Mouse (Mus musculus): ENCODE data around the gene Cobll1.

Gene Cobll1

GRCm38 (mm10) chr2:65237116-65237515 is 2.1 kb downstream of the Cobll1 start:
- no peak for DNase-seq (ENCODE audit: low read depth)

DNA sequence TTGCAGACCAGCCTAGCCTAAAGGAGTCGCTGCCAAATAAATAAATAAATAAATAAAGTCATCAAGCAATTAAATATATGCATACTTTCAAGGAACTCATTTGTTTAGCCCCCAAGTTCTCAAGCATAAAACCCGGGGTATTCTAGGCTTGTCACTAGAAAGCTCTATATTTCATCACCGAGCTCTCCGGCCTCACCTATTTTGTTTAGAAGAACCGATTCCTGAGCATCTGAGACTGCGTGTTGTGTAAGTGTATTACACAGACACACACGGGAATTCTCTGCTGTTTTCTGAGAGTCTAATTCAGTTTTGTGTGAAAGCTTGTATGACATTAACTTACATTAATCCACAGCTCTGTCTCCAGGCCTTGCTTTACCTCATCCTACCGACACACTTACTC is 2.6 kb downstream of the Cobll1 start:
- DNase-seq (ENCODE audit: low read depth): no peak

- no peak for DNase-seq (ENCODE audit: low read depth)
These were observed 6.3 kb downstream of the Cobll1 start for GRCm38 (mm10) chr2:65232756-65233535.

- no peak for DNase-seq (ENCODE audit: low read depth)
These were observed 10.8 kb downstream of the Cobll1 start for GRCm38 (mm10) chr2:65228426-65228825.

DNA sequence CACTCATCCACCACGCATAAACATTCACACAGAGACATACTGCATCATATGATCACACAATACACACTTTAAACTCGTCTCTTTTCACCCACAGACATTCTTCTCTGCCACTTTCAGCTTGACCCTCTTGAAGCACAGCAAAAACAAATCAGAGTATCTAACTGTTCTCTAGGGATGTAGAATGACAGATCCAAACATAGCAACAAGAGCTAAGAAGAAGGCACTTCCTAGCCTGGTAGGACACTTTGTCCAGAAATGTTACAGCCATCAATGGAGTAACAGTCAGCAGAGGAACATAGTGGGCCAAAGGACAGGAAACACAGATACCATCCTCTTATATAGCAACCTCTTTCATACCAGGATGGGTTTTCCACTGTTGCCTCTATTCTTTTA is 11.3 kb downstream of the Cobll1 start:
- DNase-seq (ENCODE audit: low read depth): no peak

DNA sequence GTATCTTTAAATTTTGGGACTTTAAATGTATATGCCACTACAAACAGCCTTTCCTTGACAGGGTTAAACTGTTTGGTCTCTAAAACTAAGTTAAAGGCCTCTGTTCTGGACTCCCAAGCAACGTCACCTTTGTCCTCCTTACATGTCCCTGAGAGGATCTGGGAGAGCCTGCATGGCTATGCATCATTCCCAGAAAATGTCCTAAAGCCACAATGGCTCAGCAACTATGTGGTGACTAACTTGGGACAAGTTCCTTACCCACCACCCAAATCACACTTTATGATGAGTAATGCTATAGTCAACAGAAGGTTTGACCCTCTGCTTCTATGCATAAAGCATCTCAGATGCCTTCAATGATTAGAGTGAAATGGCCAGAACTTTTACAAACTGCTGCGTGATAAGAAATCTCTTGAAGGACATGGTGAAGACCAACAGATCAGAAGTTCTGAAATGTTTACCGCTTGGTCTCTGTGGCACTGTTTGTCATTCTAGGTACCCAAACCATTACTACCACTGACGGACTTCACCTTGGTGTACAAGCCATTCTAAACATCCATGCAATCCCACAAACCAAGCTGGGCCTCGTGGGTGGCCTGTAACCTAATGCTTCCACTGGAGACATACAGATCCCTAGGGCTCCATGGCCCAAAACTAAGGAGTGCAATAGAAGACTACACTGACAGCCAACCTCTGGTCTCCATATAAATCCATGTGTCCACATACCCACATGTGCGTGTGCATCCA is 11.9 kb downstream of the Cobll1 start:
- DNase-seq (ENCODE audit: low read depth): no peak

GRCm38 (mm10) chr2:65226494-65226893 is 12.7 kb downstream of the Cobll1 start:
- DNase-seq (ENCODE audit: low read depth): no peak

DNA sequence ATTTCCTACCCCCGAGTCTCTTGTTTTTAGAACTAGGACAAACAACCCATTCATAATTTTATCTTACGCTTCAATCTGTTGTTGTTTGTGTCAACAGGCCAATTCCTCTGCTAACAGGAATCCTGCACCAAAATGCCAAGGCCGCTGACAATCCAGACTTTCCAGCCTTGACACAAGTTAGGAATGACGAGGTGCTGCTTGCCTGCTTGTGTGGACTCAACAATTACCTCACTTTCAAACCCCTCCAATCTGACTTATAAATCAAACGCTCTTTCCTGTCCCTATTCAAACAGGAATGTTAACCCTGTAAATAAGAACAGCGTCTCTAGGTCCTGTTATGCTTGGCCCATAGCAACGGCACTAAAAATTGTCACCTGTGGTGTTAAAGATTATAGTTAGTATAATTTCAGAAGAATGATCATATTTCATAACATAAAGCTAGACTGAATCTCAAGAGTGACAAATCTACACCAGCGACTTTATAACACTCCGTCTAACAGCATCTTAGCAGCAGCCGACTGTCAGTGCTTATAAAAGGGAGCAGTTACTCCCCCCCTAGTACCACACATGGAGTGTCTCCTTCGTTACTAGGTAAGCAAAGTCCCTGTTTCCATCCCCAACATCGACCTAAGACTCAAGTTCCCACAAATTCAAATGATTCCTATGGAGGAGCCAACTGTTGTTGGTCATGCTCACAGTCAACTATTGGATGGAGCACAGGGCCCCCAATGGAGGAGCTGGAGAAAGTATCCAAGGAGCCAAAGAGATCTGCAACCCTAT is 15.1 kb downstream of the Cobll1 start:
- no peak for DNase-seq (ENCODE audit: low read depth)

DNA sequence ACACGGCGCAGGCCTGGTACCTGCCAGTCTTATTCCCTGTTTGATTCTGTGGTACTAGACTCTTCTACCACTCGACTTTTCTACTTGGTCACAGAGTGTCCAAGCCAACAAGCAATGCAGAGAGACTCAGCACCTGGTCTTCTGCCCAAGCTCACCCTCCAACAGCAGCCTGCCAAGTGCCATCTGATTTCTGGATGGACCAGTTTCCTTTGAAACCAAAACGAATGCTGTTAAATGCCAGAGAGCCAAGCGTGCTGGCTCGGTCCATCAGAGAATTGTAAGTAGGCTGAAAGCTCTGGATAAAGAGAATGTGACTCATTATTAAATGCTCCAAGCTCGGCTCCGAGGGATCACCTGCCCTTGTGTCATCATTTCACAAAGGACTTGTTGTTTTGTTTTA is 16.2 kb downstream of the Cobll1 start:
- DNase-seq (ENCODE audit: low read depth): no peak

DNA sequence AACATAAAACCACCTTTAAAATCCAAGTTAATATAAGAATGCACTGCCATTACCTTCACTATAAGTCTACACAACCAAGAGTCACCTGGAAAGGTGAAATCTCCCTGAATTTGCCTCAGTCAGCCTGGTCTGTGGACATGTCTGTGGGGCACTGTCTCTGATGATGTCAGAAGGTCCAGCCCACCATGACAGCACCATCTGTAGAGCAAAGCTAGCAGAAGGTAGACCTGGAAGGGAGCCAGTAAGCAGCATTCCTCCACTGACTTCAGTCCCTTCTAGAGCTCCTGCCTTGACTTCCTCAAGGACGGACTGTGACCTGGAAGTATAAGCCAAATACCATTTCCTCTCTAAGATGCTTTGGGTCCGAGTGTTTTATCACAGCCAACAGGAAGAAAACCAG is 17.6 kb downstream of the Cobll1 start:
- DNase-seq (ENCODE audit: low read depth): no peak

- DNase-seq (ENCODE audit: low read depth): no peak
These were observed 18.6 kb downstream of the Cobll1 start for GRCm38 (mm10) chr2:65220563-65220962.

DNA sequence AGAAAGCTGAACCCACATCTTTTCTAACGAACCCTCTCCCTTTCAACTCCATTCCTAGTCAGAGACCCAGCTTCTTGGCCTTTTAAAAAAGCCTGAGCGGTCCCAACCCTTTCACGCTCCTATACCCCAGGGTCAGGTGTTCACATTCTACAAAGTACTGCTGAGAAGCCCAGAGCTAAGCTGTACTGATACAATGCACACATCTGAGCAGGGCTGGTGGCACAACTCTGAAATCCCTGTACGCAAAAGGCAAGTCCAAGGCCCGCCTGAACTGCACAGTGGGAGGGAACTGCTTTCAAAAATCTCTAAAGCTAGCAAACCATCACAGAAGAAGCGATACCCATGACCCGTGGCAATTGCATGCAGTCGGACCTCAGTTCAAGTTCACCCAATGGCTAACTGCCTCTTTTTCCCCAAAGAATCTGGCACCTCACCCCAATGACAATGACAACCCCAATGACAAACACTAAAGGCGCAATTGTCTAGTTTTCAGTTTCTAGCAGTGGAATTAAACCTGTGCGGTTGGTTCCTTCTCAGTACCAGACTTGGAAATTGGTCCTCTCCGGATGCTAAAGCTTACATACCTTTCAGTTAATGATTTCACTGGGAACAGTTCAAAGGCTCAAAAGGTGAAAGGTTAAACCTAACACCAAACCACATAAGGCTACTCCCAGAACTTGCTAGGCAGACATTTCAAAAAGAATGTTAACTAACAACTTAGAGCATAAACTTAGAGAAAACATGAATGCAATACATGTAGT is 19.6 kb downstream of the Cobll1 start:
- no peak for DNase-seq (ENCODE audit: low read depth)

GRCm38 (mm10) chr2:65218318-65218717 is 20.9 kb downstream of the Cobll1 start:
- no peak for DNase-seq (ENCODE audit: low read depth)

GRCm38 (mm10) chr2:65217677-65218076 is 21.5 kb downstream of the Cobll1 start:
- no peak for DNase-seq (ENCODE audit: low read depth)

GRCm38 (mm10) chr2:65216163-65216562 is 23.0 kb downstream of the Cobll1 start:
- no peak for DNase-seq (ENCODE audit: low read depth)

- no peak for DNase-seq (ENCODE audit: low read depth)
These were observed 24.6 kb downstream of the Cobll1 start for GRCm38 (mm10) chr2:65214556-65214955.

- DNase-seq (ENCODE audit: low read depth): no peak
These were observed 25.5 kb downstream of the Cobll1 start for GRCm38 (mm10) chr2:65213675-65214074.

DNA sequence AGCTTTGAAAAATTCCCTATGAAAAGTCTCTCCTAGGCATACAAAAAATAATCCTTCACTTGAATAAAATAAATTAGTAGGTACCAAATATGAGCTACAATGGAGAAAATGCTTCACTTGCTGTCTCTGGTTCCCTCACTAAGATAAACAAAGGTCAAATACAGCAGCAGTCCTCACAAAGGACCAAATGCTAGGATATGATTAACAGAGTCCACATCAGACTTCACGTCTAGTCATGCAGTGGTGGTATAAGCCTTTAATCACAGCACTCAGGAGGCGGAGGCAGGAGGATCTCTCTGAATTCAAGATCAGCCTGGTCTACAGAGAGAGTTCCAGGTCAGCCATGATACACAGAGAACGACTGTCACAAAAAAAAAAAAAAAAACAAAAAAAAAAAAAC is 27.6 kb downstream of the Cobll1 start:
- no peak for DNase-seq (ENCODE audit: low read depth)

DNA sequence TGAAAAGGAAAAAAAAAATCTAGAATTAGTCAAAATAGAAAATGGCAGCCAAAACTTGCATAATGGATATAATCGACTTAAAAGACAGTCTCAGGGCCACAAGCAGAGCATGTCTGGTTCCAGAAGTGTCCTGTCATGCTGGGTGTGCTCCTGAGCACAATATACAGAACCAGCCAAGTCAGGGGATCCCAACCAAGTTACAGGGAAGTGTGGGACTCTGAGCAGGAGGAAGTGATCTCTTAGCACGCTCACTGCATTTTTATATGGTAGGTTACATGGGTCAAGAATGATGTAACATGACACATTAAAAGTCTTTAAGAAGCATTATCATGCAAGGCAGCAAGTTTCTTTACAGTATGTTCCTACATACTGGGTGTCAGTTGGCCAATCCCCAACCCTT is 31.5 kb downstream of the Cobll1 start:
- DNase-seq (ENCODE audit: low read depth): no peak

GRCm38 (mm10) chr2:65203699-65204098 is 35.5 kb downstream of the Cobll1 start:
- no peak for DNase-seq (ENCODE audit: low read depth)

GRCm38 (mm10) chr2:65199706-65200105 is 39.5 kb downstream of the Cobll1 start:
- no peak for DNase-seq (ENCODE audit: low read depth)

DNA sequence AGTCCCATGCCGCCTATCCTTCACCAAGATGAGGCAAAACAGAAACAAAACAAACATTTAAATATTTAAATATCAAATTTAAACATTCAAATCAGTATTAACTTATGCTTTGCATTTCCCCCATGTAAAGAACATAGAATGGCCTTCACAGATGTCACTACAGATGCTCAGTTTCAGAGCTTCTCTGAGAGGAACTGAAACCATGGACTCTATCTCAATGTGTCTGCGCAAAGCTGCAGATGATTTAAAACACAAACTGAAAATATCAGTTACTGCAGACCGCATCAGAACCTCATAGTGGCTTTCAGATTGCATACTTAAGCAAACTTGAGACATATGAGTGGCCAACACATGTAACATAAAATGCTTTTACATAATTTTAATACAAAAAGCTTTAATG is 40.6 kb downstream of the Cobll1 start:
- DNase-seq (ENCODE audit: low read depth): no peak

Measured in c-Kit-positive CD71-negative TER-119-negative erythroid progenitor cells, embryonic 14.5 days (primary cell).